Mouse (Mus musculus): ENCODE measurements around the gene Timm50. TPM values are rescaled to one million over a fixed set of nuclear protein-coding genes. Genes with fewer than 3 reads are reported as not detected.
A peak's percentile ranks its signal among the peaks of the same experiment; 100 is the strongest.

The Timm50 gene
- polyA plus RNA-seq, 2 experiments from 2014 or later: 35.3 to 36.3 TPM

- ATAC-seq: no peak
Observed at GRCm38 (mm10) chr7:28325293-28325692, 13.4 kb upstream of the Timm50 start.

GRCm38 (mm10) chr7:28321974-28322720 is 10.3 kb upstream of the Timm50 start:
- ATAC-seq: no peak

DNA sequence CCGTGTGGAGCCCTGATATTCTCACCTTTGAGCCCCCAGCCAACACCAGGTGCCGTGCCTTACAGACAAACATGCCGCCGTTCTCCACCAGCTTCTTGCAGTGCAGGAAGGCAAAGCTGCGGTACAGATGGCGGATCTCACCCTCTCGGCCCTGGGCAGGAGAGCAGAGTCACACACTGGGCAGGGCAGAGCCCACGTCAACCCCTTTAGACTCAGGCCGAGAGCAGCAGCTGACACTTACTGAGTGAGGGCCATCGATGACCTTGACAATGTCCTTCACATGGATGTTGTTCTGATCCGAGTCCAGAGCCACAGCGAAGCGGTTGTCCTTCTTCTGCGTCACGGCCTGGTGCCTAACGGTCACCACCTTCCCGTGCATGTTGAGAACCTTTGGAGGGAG is 6.8 kb upstream of the Timm50 start:
- no peak for ATAC-seq

DNA sequence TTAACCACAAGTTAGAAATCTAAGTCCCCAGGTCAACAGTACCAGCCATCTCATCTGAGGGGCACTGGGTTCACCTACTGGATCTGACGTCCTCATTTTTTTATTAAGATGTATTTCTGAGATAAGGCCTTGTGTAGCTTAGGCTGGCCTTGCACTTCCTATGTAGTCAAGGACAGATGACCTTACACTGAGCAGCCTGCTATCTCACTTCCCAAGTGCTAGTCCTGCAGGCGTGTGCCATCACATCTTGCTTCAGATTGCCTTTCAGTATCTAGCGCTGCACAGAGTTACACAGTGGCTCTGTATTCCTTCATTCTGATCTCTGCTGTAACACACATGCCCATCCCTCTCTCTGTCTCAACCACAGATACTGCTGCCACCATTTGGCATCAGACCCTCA is 6.2 kb upstream of the Timm50 start:
- ATAC-seq: no peak

DNA sequence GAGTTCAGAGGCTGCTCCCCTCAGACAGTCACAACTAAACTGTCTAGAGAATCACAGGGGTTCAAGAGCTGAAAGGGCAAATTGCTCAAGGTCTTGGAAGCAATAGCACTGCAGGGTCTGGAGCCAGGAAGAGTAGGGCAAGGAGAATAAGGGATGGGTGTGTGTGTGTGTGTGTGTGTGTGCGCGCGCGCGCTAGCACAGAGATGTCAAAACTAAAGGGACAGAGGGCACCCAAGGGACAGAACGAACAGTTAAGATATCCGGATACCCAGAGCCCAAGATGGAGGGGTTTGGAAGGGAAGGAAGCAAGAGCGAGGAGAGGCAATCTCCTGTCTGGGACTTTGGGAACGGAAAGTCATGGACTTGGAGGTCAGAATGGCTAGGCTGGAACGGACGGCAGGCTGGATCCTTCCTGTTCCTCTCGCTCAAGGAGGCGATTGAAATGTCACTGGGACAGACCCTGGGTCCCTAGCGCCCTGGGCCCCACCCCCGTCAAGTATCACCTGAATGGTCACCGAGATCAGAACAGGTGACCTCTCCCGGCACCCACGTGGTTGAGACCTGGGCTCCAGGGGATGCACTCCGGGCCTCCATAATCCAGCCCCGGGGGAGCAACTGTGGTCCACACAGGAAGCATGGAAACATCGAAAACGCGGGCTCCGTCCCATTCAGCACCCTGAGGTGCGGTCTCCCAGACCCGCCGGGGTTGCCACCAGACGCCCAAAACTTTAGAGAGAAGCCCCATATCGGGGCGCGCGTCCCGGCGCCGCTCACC is 534 bp downstream of the Timm50 start:
- ATAC-seq: peak; percentile 26

DNA sequence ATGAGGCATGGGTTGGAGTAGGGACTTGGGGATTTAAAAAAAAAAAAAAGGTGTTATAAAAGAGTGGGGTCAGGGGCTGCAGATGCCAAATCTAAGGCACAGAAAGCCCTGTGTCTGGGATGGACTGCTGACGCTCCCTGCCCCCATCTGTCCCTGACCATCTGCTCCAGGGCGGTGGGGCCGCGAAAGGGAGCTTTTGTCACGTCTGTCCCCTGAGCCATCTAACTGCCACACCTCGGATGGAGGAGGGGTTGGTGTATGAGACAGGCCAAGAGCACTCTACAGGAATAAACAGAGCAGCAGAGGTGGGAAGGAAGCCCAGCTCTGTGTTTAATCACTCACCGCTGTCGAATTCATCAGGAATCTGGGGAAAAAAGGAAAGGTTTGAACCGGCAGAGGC is 2.1 kb downstream of the Timm50 start:
- no peak for ATAC-seq

- no peak for ATAC-seq
Observed at GRCm38 (mm10) chr7:28306216-28306615, 5.7 kb downstream of the Timm50 start.

GRCm38 (mm10) chr7:28305641-28306040 is 6.2 kb downstream of the Timm50 start:
- no peak for ATAC-seq

- ATAC-seq: no peak
Observed at GRCm38 (mm10) chr7:28301616-28302433, 10.0 kb downstream of the Timm50 start, which contains the start of gene Dll3. Gene Dll3, minus strand, starts transcription at chr7:28302238.

- no peak for ATAC-seq
Observed at GRCm38 (mm10) chr7:28298837-28299625, 12.8 kb downstream of the Timm50 start.

DNA sequence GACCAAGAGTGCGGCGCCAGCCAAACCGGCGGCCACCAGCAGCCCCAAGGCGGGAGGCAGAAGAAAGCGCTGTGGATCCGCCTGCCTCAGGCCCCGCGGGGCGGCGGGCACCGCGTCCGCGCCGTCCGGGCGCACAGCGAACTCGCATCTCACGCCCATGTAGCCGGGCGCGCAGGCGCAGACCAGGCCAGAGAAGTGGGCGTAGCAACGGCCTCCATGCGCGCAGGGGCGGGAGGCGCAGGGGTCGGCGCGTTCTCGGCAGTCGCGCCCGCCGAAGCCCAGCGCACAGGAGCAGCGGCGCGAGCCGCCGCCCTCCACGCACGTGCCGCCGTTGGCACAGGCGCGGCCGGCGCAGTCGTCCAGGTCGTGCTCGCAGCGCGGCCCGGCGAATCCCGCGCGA is 17.4 kb downstream of the Timm50 start:
- no peak for ATAC-seq

DNA sequence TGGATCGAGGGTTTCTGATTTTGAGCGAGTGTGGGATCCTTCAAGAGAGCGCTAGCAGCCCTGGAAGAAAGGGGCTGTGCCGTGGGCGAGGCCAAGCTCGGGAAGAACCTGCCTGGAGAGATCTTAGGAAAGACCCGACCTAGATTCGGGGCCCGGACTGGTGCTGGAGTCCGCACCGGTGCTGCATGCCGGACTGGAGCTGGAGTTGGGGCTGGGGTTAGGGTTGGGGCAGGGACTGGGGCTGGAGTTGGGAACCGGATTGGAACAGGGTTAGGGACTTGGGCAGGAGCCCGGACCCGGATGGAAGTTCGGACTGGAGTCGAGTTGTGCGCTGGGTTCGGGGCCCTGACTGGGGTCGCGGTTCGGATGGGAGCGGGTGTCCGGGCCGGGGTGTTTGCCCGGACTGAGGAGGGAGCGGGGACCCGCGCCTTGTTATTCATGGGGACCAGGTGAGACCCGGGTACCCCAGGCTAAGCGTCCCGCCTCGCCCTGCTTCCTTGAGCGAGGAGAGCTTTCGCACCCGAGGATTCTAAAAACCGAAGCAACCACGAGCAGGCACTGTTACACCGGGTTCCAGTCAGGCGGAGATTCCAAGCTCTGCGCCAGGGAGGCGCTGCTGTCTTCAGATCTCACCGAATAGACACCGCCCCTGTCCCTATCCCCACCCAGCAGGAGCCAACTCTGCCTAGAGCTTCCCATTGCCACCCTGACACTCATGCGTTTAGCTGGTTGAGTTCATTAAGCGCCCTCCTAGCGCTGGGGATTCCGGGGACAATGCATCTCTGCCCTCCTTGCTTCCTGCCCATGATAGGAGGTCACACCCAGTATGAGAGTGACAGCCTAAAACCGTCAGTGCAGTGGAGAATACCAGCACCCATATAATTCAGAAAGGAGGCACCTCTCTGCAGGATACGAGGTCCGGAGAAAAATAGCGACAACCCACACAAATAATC is 21.0 kb downstream of the Timm50 start, which contains the start of gene Selenov:
Gene Selenov (minus strand): TSS at position 549 of the 953 bp plus-strand sequence.
- no peak for ATAC-seq

DNA sequence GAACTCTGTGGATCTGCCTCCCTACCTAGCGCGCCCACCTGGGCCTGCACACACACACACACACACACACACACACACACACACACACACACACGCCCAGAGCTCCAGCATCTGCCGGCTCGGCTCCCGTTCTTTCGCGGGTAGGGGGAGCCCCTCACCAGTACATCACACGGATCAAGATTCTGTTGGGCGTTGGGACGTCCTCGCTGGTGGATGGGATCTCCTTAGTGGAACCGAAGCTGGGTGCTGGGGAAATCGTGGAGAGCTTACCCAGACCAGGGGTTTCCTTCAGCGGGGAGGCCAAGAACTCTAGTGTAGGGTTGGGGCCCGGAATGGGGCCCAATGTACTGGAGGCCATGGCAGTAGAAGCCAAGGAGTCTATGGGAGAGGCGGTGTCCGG is 21.7 kb downstream of the Timm50 start:
- ATAC-seq: no peak

GRCm38 (mm10) chr7:28280630-28281029 is 31.2 kb downstream of the Timm50 start:
- no peak for ATAC-seq

DNA sequence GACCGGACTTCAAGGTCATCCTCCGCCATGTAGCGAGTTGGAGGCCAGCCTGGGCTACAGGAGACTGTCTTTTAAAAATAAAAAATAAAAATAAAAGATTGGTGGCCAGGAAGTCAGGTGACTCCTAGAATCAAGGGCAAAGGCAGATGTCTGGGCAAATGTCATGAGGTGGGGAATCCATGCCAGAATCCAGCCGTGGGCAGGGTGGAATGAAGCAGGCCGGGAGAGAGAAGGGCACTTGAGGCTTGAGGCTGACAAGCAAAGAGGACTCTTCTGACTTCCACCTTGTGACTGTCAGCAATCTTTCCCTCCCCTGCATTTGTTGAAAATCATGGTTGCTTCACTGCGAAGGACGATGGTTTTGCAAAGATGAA is 33.6 kb downstream of the Timm50 start:
- ATAC-seq: no peak

- ATAC-seq: peak; percentile 94
Observed at GRCm38 (mm10) chr7:28277615-28278278, 34.1 kb downstream of the Timm50 start, which contains the start of gene Eid2b. Gene Eid2b, plus strand, starts transcription at chr7:28277739.

DNA sequence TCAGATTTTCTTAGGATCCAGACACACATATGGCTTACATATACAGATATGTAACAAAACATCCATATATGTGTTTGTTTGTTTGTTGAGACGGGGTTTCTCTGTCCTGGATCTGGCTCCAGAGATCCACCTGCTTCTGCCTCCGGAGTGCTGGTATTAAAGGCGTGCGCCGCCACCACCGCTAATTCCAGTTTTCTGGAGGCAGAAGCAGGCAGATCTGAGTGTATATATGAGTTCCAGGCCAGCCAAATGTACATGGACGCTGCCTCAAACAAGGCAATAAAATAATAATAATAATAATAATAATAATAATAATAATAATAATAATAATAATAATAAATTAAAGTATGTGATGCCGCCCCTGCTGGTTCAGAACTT is 34.6 kb downstream of the Timm50 start:
- no peak for ATAC-seq

GRCm38 (mm10) chr7:28271761-28272160 is 40.1 kb downstream of the Timm50 start:
- ATAC-seq: no peak

DNA sequence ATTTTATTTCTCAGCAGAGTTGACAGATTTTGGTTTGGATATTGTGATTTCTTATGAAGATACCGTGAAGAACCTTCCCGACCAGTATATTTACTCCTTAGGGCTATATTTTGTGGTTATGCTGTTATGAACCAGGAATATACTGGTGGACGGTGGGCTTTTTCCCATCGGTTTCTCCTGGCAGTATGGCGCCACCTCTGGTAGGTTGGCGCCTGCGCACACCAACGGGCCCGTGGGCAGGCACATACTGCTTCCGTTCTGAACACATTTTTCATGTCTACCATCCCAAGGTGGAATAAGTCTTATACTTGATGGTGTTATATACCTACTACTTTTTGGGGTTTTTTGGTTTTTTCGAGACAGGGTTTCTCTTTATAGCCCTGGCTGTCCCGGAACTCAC is 42.5 kb downstream of the Timm50 start:
- ATAC-seq: no peak

DNA sequence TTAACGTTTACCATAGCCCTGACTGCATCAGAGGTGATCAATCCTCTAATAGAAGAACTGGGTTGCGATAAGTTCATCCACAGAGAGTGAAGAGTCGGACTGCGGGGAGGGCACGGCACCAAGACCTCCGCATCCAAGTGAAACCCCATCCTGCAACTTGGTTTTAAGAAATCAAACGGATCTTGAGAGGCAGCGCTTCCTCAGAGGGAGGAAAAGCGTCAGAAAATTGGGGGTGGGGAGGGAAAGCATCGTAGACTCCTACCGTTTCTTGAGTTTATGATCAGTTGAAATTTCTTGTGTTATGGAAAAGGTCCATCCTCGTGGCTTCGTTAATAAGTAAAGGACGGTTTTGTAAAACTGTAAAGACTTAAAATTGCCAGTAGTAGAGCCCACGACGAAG is 43.3 kb downstream of the Timm50 start:
- no peak for ATAC-seq

Measured in CD4-positive, CD25-positive, alpha-beta regulatory T cell, adult 4 months (primary cell).